ENCODE assay signal across 8 mouse cellular contexts in the genomic region with DNA sequence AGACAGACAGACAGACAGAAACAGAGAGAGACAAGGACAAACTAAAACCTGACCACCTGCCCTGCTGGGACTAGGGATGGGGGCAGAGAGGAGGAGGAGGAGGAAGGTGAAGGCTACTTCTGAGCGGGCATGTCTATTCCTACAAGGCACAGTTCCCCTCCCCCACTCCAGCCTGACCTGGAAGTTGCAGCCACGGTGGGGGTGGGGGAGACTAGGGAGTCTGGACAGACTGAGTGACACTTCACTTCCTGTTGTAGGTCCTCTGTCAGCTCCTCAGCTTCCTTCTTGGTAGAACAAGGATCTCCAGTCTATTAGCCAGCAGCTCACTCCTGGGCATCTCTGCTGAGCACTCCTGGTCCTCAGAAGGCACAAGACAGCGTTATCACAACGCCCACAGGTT. TPM values are rescaled to one million over a fixed set of nuclear protein-coding genes. Genes with fewer than 3 reads are reported as not detected.
A peak's percentile ranks its signal among the peaks of the same experiment; 100 is the strongest.
DNase-seq lines count a peak whose midpoint lies in the region; ATAC-seq and TF ChIP-seq lines count a peak whose summit lies in the region.

No protein-coding gene starts in this region.

- H3K4me1 ChIP-seq in intestine, embryonic 15.5 days (replicated peaks) = peaks cover 22% of the 10 kb centered on the region
- no peaks in the 10 kb centered on the region for H3K4me1 ChIP-seq in intestine, postnatal 0 days (replicated peaks; ENCODE audit: control insufficient read depth, insufficient read depth, low read length)
- H3K4me1 ChIP-seq in kidney, embryonic 16.5 days (ENCODE audit: insufficient read depth, low read length) = peaks cover 87% of the 10 kb centered on the region
- peaks cover 51% of the 10 kb centered on the region for H3K4me1 ChIP-seq in neural tube, embryonic 15.5 days
- H3K4me1 ChIP-seq in hindbrain, embryonic 13.5 days (replicated peaks) = peaks cover 50% of the 10 kb centered on the region

- H3K9ac ChIP-seq in intestine, embryonic 15.5 days = no peak overlapping the region
- H3K9ac ChIP-seq in intestine, postnatal 0 days (ENCODE audit: low read depth, low read length) = no peak overlapping the region
- H3K9ac ChIP-seq in kidney, embryonic 16.5 days (replicated peaks; ENCODE audit: low read length) = no peak overlapping the region
- no peak overlapping the region for H3K9ac ChIP-seq in neural tube, embryonic 15.5 days (replicated peaks)
- no peak overlapping the region for H3K9ac ChIP-seq in hindbrain, embryonic 13.5 days

- H3K27me3 ChIP-seq in intestine, embryonic 15.5 days (replicated peaks) = no peaks in the 10 kb centered on the region
- H3K27me3 ChIP-seq in intestine, postnatal 0 days (replicated peaks; ENCODE audit: control insufficient read depth, insufficient read depth, low read length) = no peaks in the 10 kb centered on the region
- H3K27me3 ChIP-seq in kidney, embryonic 16.5 days (ENCODE audit: insufficient read depth, low read length) = no peaks in the 10 kb centered on the region
- no peaks in the 10 kb centered on the region for H3K27me3 ChIP-seq in neural tube, embryonic 15.5 days (replicated peaks)
- H3K27me3 ChIP-seq in hindbrain, embryonic 13.5 days = no peaks in the 10 kb centered on the region

- H3K4me2 ChIP-seq in intestine, embryonic 15.5 days (replicated peaks) = no peak overlapping the region
- H3K4me2 ChIP-seq in intestine, postnatal 0 days (replicated peaks; ENCODE audit: low read depth) = no peak overlapping the region
- H3K4me2 ChIP-seq in kidney, embryonic 16.5 days (replicated peaks; ENCODE audit: low read depth, low read length) = peak overlapping the region; percentile 14; the same call in 1 of the 2 replicates
- H3K4me2 ChIP-seq in neural tube, embryonic 15.5 days = no peak overlapping the region
- no peak overlapping the region for H3K4me2 ChIP-seq in hindbrain, embryonic 13.5 days

- ATAC-seq in intestine, embryonic 15.5 days = peak; percentile 11; the same call in 1 of the 2 replicates
- ATAC-seq in intestine, postnatal 0 days = no peak
- no peak for ATAC-seq in kidney, embryonic 16.5 days (ENCODE audit: low FRiP score, low TSS enrichment)
- ATAC-seq in neural tube, embryonic 15.5 days (ENCODE audit: low FRiP score) = no peak
- ATAC-seq in hindbrain, embryonic 13.5 days (ENCODE audit: low FRiP score) = no peak

- peak; percentile 55 to 79 for DNase-seq in adrenal gland, postnatal 36 days
- DNase-seq in lung, postnatal 36 days = peak; percentile 88
- no peak for DNase-seq in cerebellum, adult 8-10 months

- no peaks in the 10 kb centered on the region for H3K9me3 ChIP-seq in intestine, embryonic 15.5 days
- no peaks in the 10 kb centered on the region for H3K9me3 ChIP-seq in intestine, postnatal 0 days (ENCODE audit: control insufficient read depth)
- no peaks in the 10 kb centered on the region for H3K9me3 ChIP-seq in kidney, embryonic 16.5 days (ENCODE audit: low read length)
- no peaks in the 10 kb centered on the region for H3K9me3 ChIP-seq in neural tube, embryonic 15.5 days (replicated peaks)
- 0 out of 2 replicates have a peak, but pooled peaks cover 3% of the 10 kb centered on the region for H3K9me3 ChIP-seq in hindbrain, embryonic 13.5 days

- H3K27ac ChIP-seq in intestine, embryonic 15.5 days = no peak overlapping the region
- H3K27ac ChIP-seq in intestine, postnatal 0 days (ENCODE audit: low read depth, low read length) = no peak overlapping the region
- H3K27ac ChIP-seq in kidney, embryonic 16.5 days (ENCODE audit: low read length) = peak overlapping the region; percentile 77
- no peak overlapping the region for H3K27ac ChIP-seq in neural tube, embryonic 15.5 days (replicated peaks)
- no peak overlapping the region for H3K27ac ChIP-seq in hindbrain, embryonic 13.5 days

- no peak for TF ChIP-seq CTCF in intestine, postnatal 0 days (IDR thresholded peaks at IDR 0.05; ENCODE audit: low read depth)

- H3K4me3 ChIP-seq in intestine, embryonic 15.5 days (replicated peaks) = no peak overlapping the region
- no peak overlapping the region for H3K4me3 ChIP-seq in intestine, postnatal 0 days (ENCODE audit: low read depth, low read length)
- H3K4me3 ChIP-seq in kidney, embryonic 16.5 days (ENCODE audit: low read length) = no peak overlapping the region
- no peak overlapping the region for H3K4me3 ChIP-seq in neural tube, embryonic 15.5 days (replicated peaks)
- no peak overlapping the region for H3K4me3 ChIP-seq in hindbrain, embryonic 13.5 days

- H3K36me3 ChIP-seq in intestine, embryonic 15.5 days = no peaks in the 10 kb centered on the region
- H3K36me3 ChIP-seq in intestine, postnatal 0 days (ENCODE audit: control insufficient read depth, insufficient read depth) = no peaks in the 10 kb centered on the region
- H3K36me3 ChIP-seq in kidney, embryonic 16.5 days (ENCODE audit: insufficient read depth, low read length) = no peaks in the 10 kb centered on the region
- H3K36me3 ChIP-seq in neural tube, embryonic 15.5 days = no peaks in the 10 kb centered on the region
- H3K36me3 ChIP-seq in hindbrain, embryonic 13.5 days = no peaks in the 10 kb centered on the region

- 32% methylated on average over 4 of the region's 4 CpGs for WGBS in intestine, embryonic 15.5 days
- 44% methylated on average over 4 of the region's 4 CpGs for WGBS in intestine, postnatal 0 days
- WGBS in kidney, embryonic 16.5 days = 13% methylated on average over 4 of the region's 4 CpGs
- WGBS in neural tube, embryonic 15.5 days = 56% methylated on average over 4 of the region's 4 CpGs
- WGBS in hindbrain, embryonic 13.5 days = 66% methylated on average over 4 of the region's 4 CpGs

RNA-seq across cellular contexts. Expression of a gene that starts 9.3 kb away (rescaled TPM):
- 14.5 and 16.3 TPM in 2 replicates for polyA plus RNA-seq in intestine, embryonic 15.5 days (2015; fragmentation: Nextera tagmentation; extraction: Ambion mirVana)
- 4.1 and 4.4 TPM in 2 replicates for polyA plus RNA-seq in intestine, postnatal 0 days (2015; fragmentation: Nextera tagmentation; extraction: Ambion mirVana)
- total RNA-seq in adrenal gland, postnatal 36 days (2021) = 10 to 100 TPM; 21.0 to 22.8 TPM
- polyA plus RNA-seq in kidney, embryonic 16.5 days (2015; fragmentation: Nextera tagmentation; extraction: Ambion mirVana) = 39.5 and 40.2 TPM in 2 replicates
- polyA plus RNA-seq in neural tube, embryonic 15.5 days (2015; fragmentation: Nextera tagmentation; extraction: Ambion mirVana) = 24.9 and 27.8 TPM in 2 replicates
- polyA plus RNA-seq in hindbrain, embryonic 13.5 days (2015; fragmentation: Nextera tagmentation; extraction: Ambion mirVana) = 29.4 and 30.8 TPM in 2 replicates

RNA-seq across cellular contexts. Expression of a gene that starts 43.7 kb away (rescaled TPM):
- polyA plus RNA-seq in intestine, embryonic 15.5 days (2015; fragmentation: Nextera tagmentation; extraction: Ambion mirVana) = 0.09 and 0.20 TPM in 2 replicates
- polyA plus RNA-seq in intestine, postnatal 0 days (2015; fragmentation: Nextera tagmentation; extraction: Ambion mirVana) = 0.10 TPM in 1 of 2 replicates, not detected in the other
- not detected for total RNA-seq in adrenal gland, postnatal 36 days (2021)
- polyA plus RNA-seq in kidney, embryonic 16.5 days (2015; fragmentation: Nextera tagmentation; extraction: Ambion mirVana) = 0.40 and 0.67 TPM in 2 replicates
- polyA plus RNA-seq in neural tube, embryonic 15.5 days (2015; fragmentation: Nextera tagmentation; extraction: Ambion mirVana) = 0.14 and 0.23 TPM in 2 replicates
- polyA plus RNA-seq in hindbrain, embryonic 13.5 days (2015; fragmentation: Nextera tagmentation; extraction: Ambion mirVana) = 0.09 TPM in 1 of 2 replicates, not detected in the other
